Mouse (Mus musculus) cortical plate, adult 2 months (tissue): ENCODE data around the gene Rnf138rt1. TPM values are rescaled to one million over a fixed set of nuclear protein-coding genes. Genes with fewer than 3 reads are reported as not detected.

Experiments used
- H3K27ac ChIP-seq: fragments of 200-500 bp; 2 replicates; pipeline ENCODE4 v1.5.1; 2012; ENCODE audit warnings: low read length, control low read depth, inconsistent platforms; ENCODE audit not compliant: insufficient read depth
- H3K4me1 ChIP-seq: fragments of 200-500 bp; 2 replicates; pipeline ENCODE4 v1.6.1; 2011; ENCODE audit warnings: low read length; ENCODE audit not compliant: control insufficient read depth, insufficient read depth
- H3K4me3 ChIP-seq: fragments of 200-500 bp; 2 replicates; pipeline ENCODE4 v1.5.1; 2011; ENCODE audit warnings: mild to moderate bottlenecking, low read length, control low read depth; ENCODE audit not compliant: insufficient read depth
- CTCF ChIP-seq: fragments of 200-500 bp; IDR thresholded peaks from 2 replicates; pipeline ENCODE4 v1.5.1; 2011; ENCODE audit warnings: mild to moderate bottlenecking, control low read depth, low read length; ENCODE audit not compliant: insufficient read depth; ENCODE audit errors: extremely low read depth
- POLR2A ChIP-seq: fragments of 200-500 bp; IDR thresholded peaks from 2 replicates; pipeline ENCODE4 v1.6.1; 2011; ENCODE audit warnings: mild to moderate bottlenecking, low read length, control low read depth; ENCODE audit not compliant: insufficient read depth; ENCODE audit errors: extremely low read depth
- polyA plus RNA-seq: library from polyadenylated mRNA; depleted of rRNA; stranded (reverse); fragments of >200 nt; gene quantifications from 2 replicates; pipeline ENCODE4 v1.2.3, GENCODE M21; 2012; rRNA removed

The Rnf138rt1 gene
- polyA plus RNA-seq, 1 experiment, result 0.73 TPM

- no peak for TF ChIP-seq POLR2A
- TF ChIP-seq CTCF, result no peak
- H3K27ac ChIP-seq, result no peak overlapping the region
- no peaks in the 10 kb centered on the region for H3K4me1 ChIP-seq
- no peak overlapping the region for H3K4me3 ChIP-seq
Measured at GRCm38 (mm10) chrX:163722785-163723577, 38.1 kb downstream of the Rnf138rt1 start.

- TF ChIP-seq POLR2A, result no peak
- TF ChIP-seq CTCF, result no peak
- H3K27ac ChIP-seq, result no peak overlapping the region
- H3K4me3 ChIP-seq, result no peak overlapping the region
- H3K4me1 ChIP-seq, result no peaks in the 10 kb centered on the region
Measured at GRCm38 (mm10) chrX:163720597-163720996, 40.5 kb downstream of the Rnf138rt1 start.

Other genes with a start within 250 kb of the Rnf138rt1 start
- gene Grpr, start 211.7 kb downstream of the Rnf138rt1 start, polyA plus RNA-seq, result 0.40 and 0.50 TPM in 2 replicates
- 25.0 and 25.1 TPM in 2 replicates for gene Ap1s2, start 147.7 kb upstream of the Rnf138rt1 start, polyA plus RNA-seq
- 33.0 and 35.0 TPM in 2 replicates for gene Zrsr2, start 197.3 kb upstream of the Rnf138rt1 start, polyA plus RNA-seq